Mouse (Mus musculus) left cerebral cortex, adult 9 months (tissue): ENCODE data around the gene Cyp2j12.
"Not testable (repeated sequence)": the region's sequence is repeated elsewhere in the genome, so short reads cannot be mapped to it uniquely, and the experiment has no call there.

Source experiments
- DNase-seq, 2 experiments: peaks; one replicate each; pipeline ENCODE4 v3.0.0; 2022; ENCODE audit warnings: low spot score in 2 of 2

Gene Cyp2j12

GRCm38 (mm10) chr4:96140732-96141467 is at the start of gene Cyp2j12:
Gene Cyp2j12 (minus strand): TSS chr4:96141152.
- no peak for DNase-seq

- not testable (repeated sequence) for DNase-seq
These were observed 48.4 kb upstream of the Cyp2j12 start for GRCm38 (mm10) chr4:96189321-96189720.

- not testable (repeated sequence) for DNase-seq
These were observed 47.7 kb upstream of the Cyp2j12 start for GRCm38 (mm10) chr4:96188671-96189070.

- not testable (repeated sequence) for DNase-seq
These were observed 47.2 kb upstream of the Cyp2j12 start for GRCm38 (mm10) chr4:96188146-96188545.

GRCm38 (mm10) chr4:96184716-96185115 is 43.8 kb upstream of the Cyp2j12 start:
- not testable (repeated sequence) for DNase-seq

- no peak for DNase-seq
These were observed 21.9 kb upstream of the Cyp2j12 start for GRCm38 (mm10) chr4:96162839-96163238.

- no peak for DNase-seq
These were observed 20.6 kb upstream of the Cyp2j12 start for GRCm38 (mm10) chr4:96161575-96161974.

- no peak for DNase-seq
These were observed 1.7 kb downstream of the Cyp2j12 start for GRCm38 (mm10) chr4:96139226-96139625.

- no peak for DNase-seq
These were observed 6.7 kb downstream of the Cyp2j12 start for GRCm38 (mm10) chr4:96134246-96134645.

GRCm38 (mm10) chr4:96096841-96097240 is 44.1 kb downstream of the Cyp2j12 start:
- no peak for DNase-seq

- DNase-seq: no peak
These were observed 49.1 kb downstream of the Cyp2j12 start for GRCm38 (mm10) chr4:96091869-96092268.

- DNase-seq: not testable (repeated sequence)
These were observed 51.5 kb downstream of the Cyp2j12 start for GRCm38 (mm10) chr4:96089356-96090048.

GRCm38 (mm10) chr4:96078308-96078707 is 62.6 kb downstream of the Cyp2j12 start:
- DNase-seq: no peak

- DNase-seq: peak in 1 of 2 experiments; percentile 10
These were observed 63.5 kb downstream of the Cyp2j12 start, which contains the start of gene Cyp2j13 for GRCm38 (mm10) chr4:96077261-96078125. Gene Cyp2j13 (minus strand): TSS chr4:96077546.

- DNase-seq: no peak
These were observed 78.9 kb downstream of the Cyp2j12 start for GRCm38 (mm10) chr4:96062045-96062444.

- no peak for DNase-seq
These were observed 80.8 kb downstream of the Cyp2j12 start for GRCm38 (mm10) chr4:96060106-96060505.
